Mouse (Mus musculus) left cerebral cortex, adult 8-10 months (tissue): ENCODE measurements around the gene Pdcd1lg2. TPM values are rescaled to one million over a fixed set of nuclear protein-coding genes. Genes with fewer than 3 reads are reported as not detected.
"Not testable (repeated sequence)": the region's sequence is repeated elsewhere in the genome, so short reads cannot be mapped to it uniquely, and the experiment has no call there.

Experiments used
- DNase-seq, 2 experiments: peaks; one replicate each; pipeline ENCODE4 v3.0.0; 2022; ENCODE audit warnings: low spot score in 2 of 2
- total RNA-seq, 4 experiments: library from RNA; stranded (reverse); gene quantifications; 2 replicates each; pipeline ENCODE4 v1.2.4; 2022

The Pdcd1lg2 gene
- total RNA-seq, 4 experiments from 2014 or later = 0.22 to 0.30 TPM; not detected in 2

DNA sequence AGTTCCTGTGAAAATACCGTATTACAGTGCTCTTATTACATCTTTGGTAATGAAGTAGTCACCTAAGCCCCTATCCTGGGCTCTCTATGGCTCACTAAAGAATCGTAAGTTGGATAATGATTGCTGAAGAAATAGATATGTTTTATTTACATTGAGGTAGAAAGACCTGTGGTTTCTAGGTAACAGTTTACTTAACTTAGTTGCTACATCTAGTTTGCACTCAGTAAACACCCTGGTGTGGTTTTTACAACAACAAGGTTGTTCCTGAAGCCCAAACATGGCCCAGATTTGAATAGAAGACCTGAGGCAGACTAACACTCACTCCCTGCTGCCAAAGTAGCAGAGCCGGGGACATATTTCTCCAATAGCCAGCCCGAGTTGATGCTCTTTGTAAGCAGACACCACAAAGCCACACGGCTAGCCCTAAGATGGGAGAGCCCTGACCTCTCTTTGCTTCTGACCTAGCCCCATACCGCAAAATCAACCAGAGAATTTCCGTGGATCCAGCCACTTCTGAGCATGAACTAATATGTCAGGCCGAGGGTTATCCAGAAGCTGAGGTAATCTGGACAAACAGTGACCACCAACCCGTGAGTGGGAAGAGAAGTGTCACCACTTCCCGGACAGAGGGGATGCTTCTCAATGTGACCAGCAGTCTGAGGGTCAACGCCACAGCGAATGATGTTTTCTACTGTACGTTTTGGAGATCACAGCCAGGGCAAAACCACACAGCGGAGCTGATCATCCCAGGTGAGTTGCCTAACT, 30.7 kb upstream of the Pdcd1lg2 start:
- DNase-seq = no peak

DNA sequence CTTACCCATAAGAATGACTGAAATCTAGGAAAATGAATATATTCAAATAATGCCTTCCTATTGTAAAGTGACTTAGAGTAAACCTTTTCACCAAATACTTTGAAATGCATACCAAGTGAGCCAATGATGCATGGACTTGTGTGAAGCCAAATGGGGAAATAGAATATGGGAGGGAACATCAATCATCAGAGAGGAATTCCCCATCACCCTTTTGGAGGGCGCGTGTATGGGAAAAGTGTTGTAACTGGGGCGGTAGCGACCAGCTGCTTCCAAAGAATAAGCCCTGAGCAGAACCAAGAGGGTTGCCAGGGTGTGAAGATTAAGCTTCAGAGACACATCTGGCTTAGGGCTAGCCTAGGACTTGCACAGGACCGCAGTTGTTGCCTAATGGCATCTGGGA, 27.4 kb upstream of the Pdcd1lg2 start:
- no peak for DNase-seq

DNA sequence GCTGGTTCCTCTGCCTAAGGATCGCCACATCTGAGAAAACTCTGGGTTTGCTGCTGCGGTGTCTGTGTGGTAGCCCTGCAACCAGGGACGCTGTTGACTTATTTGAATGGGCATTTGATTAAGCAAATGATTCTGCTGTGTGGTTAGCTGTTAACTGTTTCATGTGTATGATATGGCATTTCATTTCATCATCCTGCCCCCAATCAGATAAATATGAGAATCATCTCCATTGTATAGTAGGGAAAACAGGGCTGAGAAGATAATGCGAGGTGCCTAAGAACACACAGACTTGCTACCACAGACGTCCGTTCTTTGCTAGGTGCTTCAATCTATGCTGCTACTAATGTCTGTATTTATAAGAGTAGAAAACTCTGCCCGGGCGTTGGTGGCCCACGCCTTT, 26.3 kb upstream of the Pdcd1lg2 start:
- DNase-seq = no peak

DNA sequence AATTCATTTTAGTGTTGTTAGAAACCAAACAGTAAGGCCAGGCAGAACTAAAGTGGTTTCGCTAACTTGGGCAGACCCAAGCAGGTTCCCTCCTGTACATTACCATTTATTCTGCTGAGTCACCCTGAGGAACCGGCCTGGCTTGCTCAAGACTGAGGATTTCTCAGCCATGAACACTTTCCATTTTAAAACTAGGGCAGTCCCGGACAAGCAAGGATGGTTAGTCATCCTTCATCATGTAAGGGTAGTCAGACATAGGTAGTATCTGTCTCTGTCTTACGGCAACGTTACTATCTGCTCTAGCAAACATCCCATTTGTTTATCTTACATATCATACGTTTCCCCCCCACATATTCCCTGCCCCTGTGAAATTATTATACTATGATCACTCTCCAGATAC, 25.7 kb upstream of the Pdcd1lg2 start:
- DNase-seq = no peak

DNA sequence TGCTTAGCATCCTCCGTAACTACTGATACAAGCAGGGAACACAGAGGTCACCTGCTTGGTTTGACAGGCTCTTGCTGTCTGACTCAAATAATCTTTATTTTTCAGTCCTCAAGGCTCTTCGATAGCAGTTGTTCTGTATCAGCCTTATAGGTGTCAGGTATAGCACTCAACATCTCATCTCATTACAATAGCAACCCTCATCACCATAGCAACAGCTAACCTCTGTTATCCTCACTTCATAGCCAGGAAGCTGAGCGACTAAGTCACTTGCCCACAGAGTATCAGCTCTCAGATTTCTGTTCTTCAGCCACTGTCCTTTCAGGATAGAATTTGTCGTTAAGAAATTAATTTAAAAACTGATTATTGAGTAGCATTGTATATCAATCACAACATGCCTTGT, 24.9 kb upstream of the Pdcd1lg2 start:
- no peak for DNase-seq

DNA sequence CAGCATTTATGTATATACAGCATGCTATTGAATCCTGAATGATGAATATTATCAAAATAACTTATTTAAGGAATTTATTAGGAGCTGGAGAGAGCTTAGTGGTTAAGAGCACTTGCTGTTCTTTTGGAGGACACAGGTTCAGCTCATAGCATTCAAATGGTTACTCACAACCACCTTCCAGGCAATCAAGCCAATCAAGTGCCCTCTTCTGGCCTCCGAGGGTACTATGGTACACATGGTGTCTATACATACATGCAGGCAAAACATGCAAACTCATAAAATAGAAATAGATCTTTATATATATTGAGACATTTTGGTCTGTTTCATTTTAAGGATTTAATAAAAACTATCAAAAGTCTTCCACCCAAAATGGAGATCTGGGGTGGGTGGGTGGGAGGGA, 21.9 kb upstream of the Pdcd1lg2 start:
- no peak for DNase-seq

DNA sequence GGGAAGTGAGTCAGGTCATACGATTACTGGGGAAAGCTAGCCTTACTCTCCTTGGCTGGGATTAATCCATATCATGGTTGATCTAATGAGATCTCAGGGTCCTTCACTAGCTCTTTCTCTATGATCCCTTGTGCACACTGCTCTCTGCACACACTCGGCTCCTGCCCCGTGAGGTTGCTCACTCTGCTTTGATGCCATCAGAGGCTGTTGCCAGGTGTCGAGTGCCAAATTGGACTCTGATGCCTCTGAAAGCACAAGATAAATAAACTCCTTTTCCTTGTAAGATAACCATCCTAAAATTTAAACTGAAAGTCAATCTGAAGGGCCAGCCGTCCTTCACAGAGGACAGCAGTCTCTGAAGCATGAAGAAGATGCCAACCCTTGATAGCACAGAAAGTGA, 20.2 kb upstream of the Pdcd1lg2 start:
- DNase-seq = no peak

DNA sequence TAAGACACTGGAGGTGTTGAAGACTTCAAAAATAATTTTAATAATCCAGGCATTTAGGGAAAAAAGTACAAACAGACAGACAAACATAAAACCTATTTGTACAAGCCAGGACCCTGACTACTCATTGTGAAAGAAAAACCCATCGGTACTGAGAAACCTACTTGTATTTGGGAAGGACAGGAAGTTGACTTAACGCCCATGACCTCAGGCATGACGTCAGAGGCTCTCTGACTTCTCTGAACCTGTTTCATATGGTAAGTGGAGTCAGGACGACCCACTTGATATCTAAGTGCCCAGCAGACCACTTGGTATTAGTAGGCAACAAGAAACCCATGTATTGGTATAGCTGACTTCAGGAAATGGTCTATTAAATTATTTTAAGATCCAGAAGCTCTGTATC, 19.4 kb upstream of the Pdcd1lg2 start:
- no peak for DNase-seq

DNA sequence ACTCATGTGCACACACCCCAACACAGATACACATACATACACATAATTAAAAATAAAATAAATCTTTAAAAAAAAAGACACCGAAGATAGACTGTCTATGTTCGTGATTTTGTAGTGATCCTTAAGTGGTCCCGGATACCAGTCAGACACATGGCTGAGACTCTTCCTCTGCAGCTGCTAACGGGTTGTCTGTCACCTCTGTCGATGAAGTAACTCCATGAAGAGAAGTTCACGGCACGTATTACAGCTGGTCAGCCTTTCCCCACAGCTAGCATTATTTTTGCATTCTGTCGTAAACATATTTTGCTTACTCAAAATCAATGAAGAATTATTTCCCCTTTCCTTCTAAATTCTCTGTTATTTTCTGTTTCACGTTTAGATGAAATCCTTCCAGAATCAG, 17.4 kb upstream of the Pdcd1lg2 start:
- no peak for DNase-seq

DNA sequence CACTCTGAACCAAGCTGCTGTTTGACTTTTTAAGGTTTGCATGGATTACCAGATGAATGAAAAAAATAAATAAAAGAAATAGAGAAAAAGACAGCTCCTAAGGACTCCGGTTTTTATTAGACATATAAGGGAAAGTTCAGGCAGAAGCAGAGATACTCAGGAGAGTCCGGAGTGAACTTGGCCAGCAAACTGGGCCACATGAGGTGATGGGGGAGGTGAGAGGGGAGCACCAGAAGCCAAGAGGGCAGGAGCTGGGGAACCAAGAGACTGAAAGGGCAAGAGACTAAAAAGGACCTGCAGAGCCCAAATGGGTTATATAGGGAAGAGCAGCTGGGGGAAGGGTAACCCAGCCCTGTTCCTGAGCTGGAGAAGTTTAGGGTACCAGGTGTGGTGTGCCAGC, 16.0 kb upstream of the Pdcd1lg2 start:
- no peak for DNase-seq

DNA sequence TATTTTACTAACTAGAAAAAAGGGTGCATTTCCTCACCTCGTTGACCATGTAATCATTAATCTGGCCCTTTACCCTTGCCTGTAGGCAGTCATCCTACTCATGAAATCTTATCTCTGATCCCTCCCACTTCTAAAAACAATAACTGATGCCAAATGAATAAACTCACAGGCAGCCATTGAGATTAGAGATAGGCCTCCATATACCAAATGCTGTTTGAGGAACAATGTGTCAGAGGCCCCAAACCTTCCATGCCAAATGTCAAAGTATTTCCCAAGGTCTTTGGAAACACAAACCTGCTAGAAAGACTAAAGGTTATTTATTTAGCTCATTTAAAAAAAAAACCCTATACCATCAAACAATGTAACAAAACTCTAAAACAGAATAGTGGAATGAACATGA, 14.4 kb upstream of the Pdcd1lg2 start:
- no peak for DNase-seq

DNA sequence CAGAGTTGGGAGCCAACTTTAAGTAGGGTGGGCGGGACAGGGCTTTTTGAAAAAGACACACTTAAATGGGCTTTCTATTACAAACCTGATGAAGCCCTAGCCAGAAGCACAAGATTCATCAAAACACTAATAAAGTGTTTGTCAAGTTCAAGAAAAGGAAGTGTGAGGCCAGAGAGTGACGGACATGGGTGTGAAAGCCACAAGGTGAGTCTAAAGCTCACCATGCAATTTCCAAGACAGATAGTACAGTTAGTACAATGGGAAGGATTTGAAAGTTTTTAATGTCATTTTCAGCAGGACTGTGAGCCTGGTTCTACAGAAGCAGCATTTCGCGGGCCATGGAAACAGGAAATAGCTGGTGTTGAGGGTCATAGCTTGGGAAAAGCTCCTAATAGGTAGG, 10.9 kb upstream of the Pdcd1lg2 start:
- DNase-seq = no peak

DNA sequence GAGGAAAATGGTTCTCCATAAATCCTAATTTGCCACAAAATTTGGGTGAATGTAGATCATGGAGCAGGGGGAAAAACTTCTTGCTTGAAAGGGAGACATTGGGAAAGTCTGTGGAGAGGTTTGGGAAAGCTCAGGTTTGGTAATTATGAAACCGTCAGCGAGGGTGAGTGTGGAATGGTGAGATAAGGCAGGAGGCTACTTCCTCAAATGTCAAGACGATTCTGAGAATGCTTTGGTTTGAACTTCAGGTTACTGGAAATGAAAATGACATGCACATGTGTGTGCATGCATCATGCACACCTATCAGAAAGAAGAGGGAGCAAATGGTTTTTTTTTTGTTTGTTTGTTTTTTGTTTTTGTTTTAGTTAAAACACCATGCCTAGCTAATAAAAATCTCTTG, 10.3 kb upstream of the Pdcd1lg2 start:
- no peak for DNase-seq

DNA sequence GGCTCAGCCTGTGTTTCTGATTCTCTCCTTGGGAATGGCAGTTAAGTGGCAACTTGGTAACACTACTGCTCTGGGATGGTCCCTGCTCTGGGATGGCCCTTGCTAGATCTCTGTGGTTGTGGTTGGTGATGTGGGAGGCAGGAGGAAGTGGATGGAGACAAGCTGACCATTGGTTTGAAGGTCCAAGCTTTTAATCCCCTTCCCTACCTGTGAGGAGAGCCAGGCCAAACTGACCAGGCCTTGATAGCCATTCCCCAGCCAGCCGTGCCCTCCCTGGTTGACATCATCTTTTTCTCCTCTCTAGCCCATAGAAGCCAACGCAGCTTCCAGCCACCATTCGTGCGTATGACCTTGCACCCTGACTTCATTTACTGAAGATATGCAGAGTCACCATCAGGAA, 8.1 kb upstream of the Pdcd1lg2 start:
- no peak for DNase-seq

DNA sequence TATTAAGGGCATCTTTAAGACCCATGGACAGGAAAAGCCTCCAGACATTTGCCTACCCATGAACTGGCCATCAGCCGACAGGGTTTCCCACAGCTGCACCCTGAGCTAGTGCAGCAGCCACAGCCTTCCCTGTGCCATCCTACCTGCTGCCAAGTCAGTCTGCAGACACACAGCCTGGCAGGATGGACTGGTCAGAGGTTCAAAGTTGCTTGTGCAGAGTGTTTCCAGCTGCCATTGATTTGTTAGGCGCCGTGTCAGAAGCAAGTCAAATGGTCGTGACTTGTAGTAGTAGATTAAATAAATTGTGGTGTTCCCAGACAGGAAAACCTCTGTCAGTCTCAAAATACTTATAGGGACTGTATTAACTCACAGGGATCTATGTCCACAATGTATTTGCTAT, 7.5 kb upstream of the Pdcd1lg2 start:
- no peak for DNase-seq

DNA sequence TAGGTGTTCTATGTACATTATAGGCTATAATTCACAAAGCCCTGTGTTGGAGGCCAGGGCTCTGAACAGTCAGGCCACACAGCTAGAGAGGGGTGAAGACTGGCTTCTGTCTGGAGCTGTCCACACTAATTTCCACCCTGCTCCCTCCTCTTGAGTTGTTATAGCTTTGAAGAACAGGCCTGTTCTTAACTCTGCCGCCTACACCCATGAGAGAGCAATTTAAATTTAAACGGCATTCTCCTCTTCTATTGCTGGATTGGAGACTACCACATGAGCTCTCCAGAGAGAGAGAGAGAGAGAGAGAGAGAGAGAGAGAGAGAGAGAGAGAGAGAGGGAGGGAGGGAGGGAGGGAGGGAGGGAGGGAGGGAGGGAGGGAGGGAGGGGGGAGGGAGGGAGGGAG, 5.3 kb upstream of the Pdcd1lg2 start:
- DNase-seq = no peak

DNA sequence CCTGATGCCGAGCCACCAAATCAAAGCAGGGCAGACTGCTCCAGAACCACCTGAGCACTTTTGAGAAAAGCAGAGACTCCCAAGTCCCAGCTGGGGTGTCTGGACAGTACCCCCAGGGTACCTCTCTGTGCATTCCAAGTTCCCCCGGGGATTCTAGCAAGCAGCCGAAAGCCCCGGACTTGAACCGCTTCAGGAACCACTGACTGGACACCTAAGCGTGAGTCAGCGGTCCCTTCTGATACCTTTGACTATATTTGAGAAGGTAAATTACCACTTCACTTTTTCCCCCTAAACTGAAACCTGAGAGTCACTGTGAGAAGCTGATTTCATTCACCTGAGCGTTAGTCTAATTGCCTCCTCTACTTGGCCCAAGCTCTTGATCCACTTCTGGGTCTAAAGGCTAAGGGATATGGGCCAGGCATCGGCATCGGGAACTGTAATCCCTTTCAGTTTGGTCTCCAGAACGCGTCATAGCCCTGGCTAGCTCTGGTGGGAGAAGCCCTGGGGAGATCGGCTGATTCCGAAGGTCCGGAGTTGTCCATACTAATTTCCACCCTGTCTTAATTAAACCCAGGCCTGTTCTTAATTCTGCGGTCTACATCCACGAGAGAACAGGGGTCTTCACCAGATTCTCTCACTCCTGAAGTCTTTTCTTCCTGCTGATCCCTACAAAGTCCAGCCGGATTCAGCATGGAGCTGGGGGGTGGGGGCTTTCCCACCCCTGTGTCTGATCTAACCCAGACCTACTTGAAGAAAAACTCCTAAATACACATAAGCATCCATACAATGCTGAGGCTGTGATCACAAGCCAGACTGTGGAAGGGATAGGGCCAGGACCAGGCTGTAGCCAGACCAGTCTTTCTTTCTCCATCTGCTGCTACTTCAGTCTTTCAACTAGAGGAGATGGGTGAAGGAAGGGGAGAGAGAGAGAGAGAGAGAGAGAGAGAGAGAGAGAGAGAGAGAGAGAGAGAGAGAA, 4.4 kb upstream of the Pdcd1lg2 start:
- DNase-seq = no peak

DNA sequence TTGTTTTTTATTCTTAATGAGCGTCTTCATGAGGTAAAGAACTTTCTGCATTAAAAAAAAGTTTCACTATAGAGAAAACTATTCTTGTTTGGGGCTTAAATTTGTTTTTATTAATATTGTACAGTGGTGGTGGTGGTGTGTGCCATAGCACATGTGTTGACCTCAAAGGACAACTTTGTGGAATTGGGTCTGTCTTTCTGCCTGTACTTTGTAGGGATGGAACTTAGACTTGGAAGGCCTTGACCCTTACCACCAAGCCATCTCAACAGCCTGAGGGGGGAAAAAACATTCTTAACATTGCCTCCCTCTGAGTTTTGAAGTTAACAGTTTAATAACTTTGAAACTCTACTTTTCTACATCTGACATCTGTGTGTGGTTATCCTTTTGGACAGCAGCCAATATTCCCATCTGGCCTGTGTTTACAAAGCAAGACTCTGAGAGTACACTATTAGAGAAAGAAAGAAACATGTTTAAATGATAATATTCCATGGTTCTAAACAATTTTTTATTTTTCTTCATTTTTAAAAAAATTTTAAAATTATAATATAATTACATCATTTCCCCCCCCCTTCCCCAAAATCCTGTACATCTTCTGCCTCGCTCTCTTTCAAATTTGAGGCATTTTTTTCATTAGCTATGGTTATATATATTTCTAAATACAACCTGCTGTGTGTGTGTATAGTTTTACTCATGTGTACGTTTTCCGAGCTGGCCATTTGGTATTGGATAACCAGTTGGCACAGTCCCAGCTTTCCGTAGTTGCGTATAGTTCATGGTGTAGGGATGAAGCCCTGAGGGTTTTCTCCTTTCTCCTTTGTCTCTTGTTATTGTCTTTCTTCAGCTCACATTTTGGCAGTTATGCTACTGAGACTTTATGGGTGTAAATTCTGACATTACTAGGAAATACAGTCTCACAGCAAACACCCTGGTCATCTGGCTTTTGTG, 2.0 kb downstream of the Pdcd1lg2 start:
- DNase-seq = no peak

DNA sequence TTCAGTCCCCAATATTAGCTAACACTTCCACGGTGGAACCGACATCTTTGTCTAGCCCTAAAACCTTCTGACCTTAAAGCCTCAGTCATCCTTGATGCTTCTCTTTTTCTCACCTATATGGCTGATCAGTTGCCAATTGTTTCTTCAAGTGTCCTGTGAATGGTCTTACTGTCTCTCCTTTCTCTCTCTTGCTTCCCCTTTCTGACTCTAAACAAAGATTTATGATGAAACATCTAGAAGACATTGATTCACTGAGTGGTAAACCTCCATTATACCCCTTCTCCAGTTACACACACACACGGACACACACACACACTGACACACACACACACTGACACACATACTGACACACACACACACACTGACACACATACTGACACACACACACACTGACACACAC, 3.8 kb downstream of the Pdcd1lg2 start:
- DNase-seq = no peak

DNA sequence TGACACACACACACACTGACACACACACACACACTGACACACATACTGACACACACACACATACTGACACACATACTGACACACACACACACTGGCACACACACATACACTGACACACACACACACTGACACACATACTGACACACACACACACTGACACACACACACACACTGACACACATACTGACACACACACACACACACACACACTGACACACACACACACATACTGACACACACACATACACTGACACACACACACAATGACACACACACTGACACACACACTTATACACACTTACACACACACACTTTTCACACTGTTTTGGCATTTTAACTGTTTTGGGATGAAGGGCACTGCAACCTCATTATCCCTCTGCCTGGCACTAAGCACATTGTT, 4.2 kb downstream of the Pdcd1lg2 start:
- not testable (repeated sequence) for DNase-seq

DNA sequence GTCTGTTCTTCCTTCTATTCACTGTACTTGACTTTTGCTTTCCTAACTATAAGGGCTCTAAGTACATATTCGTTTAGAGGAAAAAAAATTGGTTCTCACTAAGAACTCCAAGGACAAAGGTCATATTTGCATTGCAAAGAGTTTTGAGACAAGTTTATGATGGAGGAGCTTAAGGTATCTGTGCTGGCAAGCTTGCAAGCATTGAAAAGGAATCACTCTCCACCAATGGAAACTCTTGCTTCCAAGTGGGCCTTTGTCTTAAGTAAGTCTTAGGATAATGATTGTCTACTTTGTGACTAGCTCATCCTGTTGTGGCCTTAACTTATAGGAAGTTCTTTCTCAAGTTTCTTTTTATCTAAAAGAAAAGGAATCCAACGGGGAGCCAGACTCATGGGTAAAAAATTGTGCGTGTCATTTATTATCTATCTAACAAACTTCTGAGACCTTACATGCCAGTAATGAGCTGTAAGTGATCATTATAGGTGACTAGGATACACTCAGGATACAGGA, 5.7 kb downstream of the Pdcd1lg2 start:
- no peak for DNase-seq
